Mouse (Mus musculus): ENCODE data around the gene Itgb1bp1. TPM values are rescaled to one million over a fixed set of nuclear protein-coding genes. Genes with fewer than 3 reads are reported as not detected.

Gene Itgb1bp1
- polyA plus RNA-seq, 1 experiment from 2014 or later = 48.7 TPM

GRCm38 (mm10) chr12:21265946-21266783, 19.9 kb downstream of the Itgb1bp1 start:
- ATAC-seq (replicated peaks; ENCODE audit: low FRiP score, low TSS enrichment, low read depth) (peak; percentile 81), DNase-seq (ENCODE audit: low spot score) (peak; percentile 72)
- Histone ChIP-seq H3K4me3 (ENCODE audit: low read depth, low read length) (no peak overlapping the region), H3K27ac (ENCODE audit: low read depth) (no peak overlapping the region), H3K9me3 (ENCODE audit: control insufficient read depth, low read length) (no peaks in the 10 kb centered on the region), H3K4me1 (replicated peaks; ENCODE audit: control insufficient read depth, insufficient read depth, low read length) (no peaks in the 10 kb centered on the region), H3K36me3 (ENCODE audit: control insufficient read depth, insufficient read depth, low read length) (peaks cover 65% of the 10 kb centered on the region), H3K9ac (ENCODE audit: low read length) (no peak overlapping the region), H3K27me3 (replicated peaks; ENCODE audit: control insufficient read depth, insufficient read depth, low read length) (no peaks in the 10 kb centered on the region), H3K4me2 (ENCODE audit: low read length) (no peak overlapping the region)
- 68% methylated on average over 14 of the region's 14 CpGs for WGBS

GRCm38 (mm10) chr12:21265501-21265900, 20.6 kb downstream of the Itgb1bp1 start:
- peak; percentile 9; the same call in 1 of the 2 replicates for ATAC-seq (replicated peaks; ENCODE audit: low FRiP score, low TSS enrichment, low read depth)
- no peak overlapping the region for H3K9ac ChIP-seq (ENCODE audit: low read length)

GRCm38 (mm10) chr12:21264970-21265369, 21.1 kb downstream of the Itgb1bp1 start:
- no peaks in the 10 kb centered on the region for H3K4me1 ChIP-seq (replicated peaks; ENCODE audit: control insufficient read depth, insufficient read depth, low read length)
- ATAC-seq (replicated peaks; ENCODE audit: low FRiP score, low TSS enrichment, low read depth) = no peak
- H3K4me2 ChIP-seq (ENCODE audit: low read length) = no peak overlapping the region
- no peak for DNase-seq (ENCODE audit: low spot score)
- H3K36me3 ChIP-seq (ENCODE audit: control insufficient read depth, insufficient read depth, low read length) = peaks cover 60% of the 10 kb centered on the region
- no peaks in the 10 kb centered on the region for H3K27me3 ChIP-seq (replicated peaks; ENCODE audit: control insufficient read depth, insufficient read depth, low read length)
- no peak overlapping the region for H3K4me3 ChIP-seq (ENCODE audit: low read depth, low read length)
- H3K27ac ChIP-seq (ENCODE audit: low read depth) = peak overlapping the region; percentile 47; the same call in 1 of the 2 replicates
- no peak overlapping the region for H3K9ac ChIP-seq (ENCODE audit: low read length)
- WGBS = 74% methylated on average over 3 of the region's 3 CpGs
- H3K9me3 ChIP-seq (ENCODE audit: control insufficient read depth, low read length) = no peaks in the 10 kb centered on the region

More at GRCm38 (mm10) chr12:21265501-21265900, 20.6 kb downstream of the Itgb1bp1 start:
- Histone ChIP-seq H3K27ac (ENCODE audit: low read depth) (no peak overlapping the region), H3K4me1 (replicated peaks; ENCODE audit: control insufficient read depth, insufficient read depth, low read length) (no peaks in the 10 kb centered on the region), H3K27me3 (replicated peaks; ENCODE audit: control insufficient read depth, insufficient read depth, low read length) (no peaks in the 10 kb centered on the region), H3K4me3 (ENCODE audit: low read depth, low read length) (no peak overlapping the region), H3K36me3 (ENCODE audit: control insufficient read depth, insufficient read depth, low read length) (peaks cover 60% of the 10 kb centered on the region), H3K9me3 (ENCODE audit: control insufficient read depth, low read length) (no peaks in the 10 kb centered on the region), H3K4me2 (ENCODE audit: low read length) (no peak overlapping the region)
- DNase-seq (ENCODE audit: low spot score) = no peak
- 86% methylated on average over 4 of the region's 4 CpGs for WGBS

- Histone ChIP-seq H3K36me3 (ENCODE audit: control insufficient read depth, insufficient read depth, low read length) (peaks cover 60% of the 10 kb centered on the region), H3K4me2 (ENCODE audit: low read length) (no peak overlapping the region), H3K27ac (ENCODE audit: low read depth) (peak overlapping the region; percentile 47; the same call in 1 of the 2 replicates), H3K9ac (ENCODE audit: low read length) (no peak overlapping the region), H3K4me3 (ENCODE audit: low read depth, low read length) (no peak overlapping the region), H3K4me1 (replicated peaks; ENCODE audit: control insufficient read depth, insufficient read depth, low read length) (no peaks in the 10 kb centered on the region), H3K9me3 (ENCODE audit: control insufficient read depth, low read length) (no peaks in the 10 kb centered on the region), H3K27me3 (replicated peaks; ENCODE audit: control insufficient read depth, insufficient read depth, low read length) (no peaks in the 10 kb centered on the region)
- DNase-seq (ENCODE audit: low spot score) (no peak), ATAC-seq (replicated peaks; ENCODE audit: low FRiP score, low TSS enrichment, low read depth) (no peak)
- WGBS = 77% methylated on average over 5 of the region's 5 CpGs
These were observed 21.8 kb downstream of the Itgb1bp1 start for GRCm38 (mm10) chr12:21264241-21264640.

GRCm38 (mm10) chr12:21263256-21263655, 22.8 kb downstream of the Itgb1bp1 start:
- 94% methylated on average over 5 of the region's 5 CpGs for WGBS
- H3K9me3 ChIP-seq (ENCODE audit: control insufficient read depth, low read length) = no peaks in the 10 kb centered on the region
- H3K27me3 ChIP-seq (replicated peaks; ENCODE audit: control insufficient read depth, insufficient read depth, low read length) = no peaks in the 10 kb centered on the region
- no peak overlapping the region for H3K27ac ChIP-seq (ENCODE audit: low read depth)
- ATAC-seq (replicated peaks; ENCODE audit: low FRiP score, low TSS enrichment, low read depth) (no peak), DNase-seq (ENCODE audit: low spot score) (no peak)
- H3K9ac ChIP-seq (ENCODE audit: low read length) = no peak overlapping the region
- no peak overlapping the region for H3K4me3 ChIP-seq (ENCODE audit: low read depth, low read length)
- peaks cover 61% of the 10 kb centered on the region for H3K36me3 ChIP-seq (ENCODE audit: control insufficient read depth, insufficient read depth, low read length)
- no peak overlapping the region for H3K4me2 ChIP-seq (ENCODE audit: low read length)
- H3K4me1 ChIP-seq (replicated peaks; ENCODE audit: control insufficient read depth, insufficient read depth, low read length) = no peaks in the 10 kb centered on the region

GRCm38 (mm10) chr12:21261521-21261920, 24.6 kb downstream of the Itgb1bp1 start:
- Histone ChIP-seq H3K4me2 (ENCODE audit: low read length) (no peak overlapping the region), H3K36me3 (ENCODE audit: control insufficient read depth, insufficient read depth, low read length) (peaks cover 58% of the 10 kb centered on the region), H3K27me3 (replicated peaks; ENCODE audit: control insufficient read depth, insufficient read depth, low read length) (no peaks in the 10 kb centered on the region), H3K9ac (ENCODE audit: low read length) (no peak overlapping the region), H3K4me1 (replicated peaks; ENCODE audit: control insufficient read depth, insufficient read depth, low read length) (no peaks in the 10 kb centered on the region), H3K4me3 (ENCODE audit: low read depth, low read length) (no peak overlapping the region), H3K9me3 (ENCODE audit: control insufficient read depth, low read length) (no peaks in the 10 kb centered on the region), H3K27ac (ENCODE audit: low read depth) (no peak overlapping the region)
- WGBS = 72% methylated on average over 4 of the region's 4 CpGs
- ATAC-seq (replicated peaks; ENCODE audit: low FRiP score, low TSS enrichment, low read depth) = no peak
- DNase-seq (ENCODE audit: low spot score) = no peak

- no peak overlapping the region for H3K27ac ChIP-seq (ENCODE audit: low read depth)
- H3K27me3 ChIP-seq (replicated peaks; ENCODE audit: control insufficient read depth, insufficient read depth, low read length) = no peaks in the 10 kb centered on the region
- H3K9me3 ChIP-seq (ENCODE audit: control insufficient read depth, low read length) = no peaks in the 10 kb centered on the region
- DNase-seq (ENCODE audit: low spot score) = no peak
- H3K4me1 ChIP-seq (replicated peaks; ENCODE audit: control insufficient read depth, insufficient read depth, low read length) = no peaks in the 10 kb centered on the region
- H3K4me2 ChIP-seq (ENCODE audit: low read length) = no peak overlapping the region
- no peak overlapping the region for H3K4me3 ChIP-seq (ENCODE audit: low read depth, low read length)
- peaks cover 58% of the 10 kb centered on the region for H3K36me3 ChIP-seq (ENCODE audit: control insufficient read depth, insufficient read depth, low read length)
- H3K9ac ChIP-seq (ENCODE audit: low read length) = no peak overlapping the region
- no peak for ATAC-seq (replicated peaks; ENCODE audit: low FRiP score, low TSS enrichment, low read depth)
- 89% methylated on average over 6 of the region's 6 CpGs for WGBS
These were observed 25.4 kb downstream of the Itgb1bp1 start for GRCm38 (mm10) chr12:21260494-21261256.

- H3K4me3 ChIP-seq (ENCODE audit: low read depth, low read length) = no peak overlapping the region
- no peaks in the 10 kb centered on the region for H3K4me1 ChIP-seq (replicated peaks; ENCODE audit: control insufficient read depth, insufficient read depth, low read length)
- no peak overlapping the region for H3K4me2 ChIP-seq (ENCODE audit: low read length)
- WGBS = 58% methylated on average over 7 of the region's 7 CpGs
- H3K9ac ChIP-seq (ENCODE audit: low read length) = no peak overlapping the region
- H3K27ac ChIP-seq (ENCODE audit: low read depth) = no peak overlapping the region
- H3K9me3 ChIP-seq (ENCODE audit: control insufficient read depth, low read length) = no peaks in the 10 kb centered on the region
- H3K27me3 ChIP-seq (replicated peaks; ENCODE audit: control insufficient read depth, insufficient read depth, low read length) = no peaks in the 10 kb centered on the region
- ATAC-seq (replicated peaks; ENCODE audit: low FRiP score, low TSS enrichment, low read depth) (0 out of 2 replicates have a peak, but pooled peaks have one; percentile 49), DNase-seq (ENCODE audit: low spot score) (no peak)
- peaks cover 53% of the 10 kb centered on the region for H3K36me3 ChIP-seq (ENCODE audit: control insufficient read depth, insufficient read depth, low read length)
These were observed 38.2 kb downstream of the Itgb1bp1 start for GRCm38 (mm10) chr12:21247711-21248392.
